Mouse (Mus musculus) B cell, adult 62 days (primary cell): ENCODE data around the gene Spink2. TPM values are rescaled to one million over a fixed set of nuclear protein-coding genes. Genes with fewer than 3 reads are reported as not detected.

Source experiments
- total RNA-seq: library from RNA; stranded (reverse); gene quantifications from 4 replicates; pipeline ENCODE4 v1.2.4, GENCODE M21; 2023

The Spink2 gene
- not detected in 4 replicates for total RNA-seq

GRCm38 (mm10) chr5:77211236-77211635, at the start of gene Spink2:
Gene Spink2 (minus strand): TSS chr5:77211471.

Other genes starting within 250 kb of the Spink2 start
- gene Srp72, start 236.8 kb downstream of the Spink2 start, total RNA-seq, result 133 to 153 TPM (median 144 TPM) in 4 replicates
- 1.3 to 4.2 TPM (median 3.3 TPM) in 3 of 4 replicates, not detected in the other for gene Arl9, start 207.4 kb downstream of the Spink2 start, total RNA-seq
- gene Thegl, start 195.4 kb downstream of the Spink2 start, total RNA-seq, result 0.31 to 0.76 TPM in 2 of 4 replicates, not detected in the others
- 16.8 to 27.3 TPM (median 20.5 TPM) in 4 replicates for gene Hopx, start 96.3 kb downstream of the Spink2 start, total RNA-seq
- 64.6 to 76.6 TPM (median 67.4 TPM) in 4 replicates for gene Rest, start 54.0 kb upstream of the Spink2 start, total RNA-seq
- gene Noa1, start 98.6 kb upstream of the Spink2 start, total RNA-seq, result 29.3 to 35.0 TPM (median 30.5 TPM) in 4 replicates
- gene Polr2b, start 98.7 kb upstream of the Spink2 start, total RNA-seq, result 58.3 to 68.1 TPM (median 62.6 TPM) in 4 replicates
- 0.55 to 0.85 TPM in 2 of 4 replicates, not detected in the others for gene Igfbp7, start 196.6 kb upstream of the Spink2 start, total RNA-seq